Mouse (Mus musculus) cerebellum, postnatal 10 days (tissue): ENCODE measurements around the gene Prss16.

Experiments used
- DNase-seq, 2 experiments: peaks; one replicate each; pipeline ENCODE4 v3.0.0; 2021; ENCODE audit warnings: mixed read lengths in 2 of 2

Prss16 gene

GRCm38 (mm10) chr13:22009642-22010041, at the start of gene Prss16:
Gene Prss16, minus strand, starts transcription at chr13:22009742.
- DNase-seq: no peak

GRCm38 (mm10) chr13:22053754-22054153, 44.2 kb upstream of the Prss16 start:
- no peak for DNase-seq

GRCm38 (mm10) chr13:22051523-22051859, 41.9 kb upstream of the Prss16 start:
- DNase-seq: no peak

GRCm38 (mm10) chr13:22050591-22051522, 41.3 kb upstream of the Prss16 start:
- DNase-seq: peak; percentile 93 to 95

GRCm38 (mm10) chr13:22049737-22050440, 40.3 kb upstream of the Prss16 start:
- DNase-seq: peak; percentile 54 to 65

- DNase-seq: peak in 1 of 2 experiments; percentile 0
Measured at GRCm38 (mm10) chr13:22049041-22049440, 39.5 kb upstream of the Prss16 start.

GRCm38 (mm10) chr13:22045311-22045710, 35.8 kb upstream of the Prss16 start:
- DNase-seq: peak in 1 of 2 experiments; percentile 1

GRCm38 (mm10) chr13:22044432-22045155, 35.1 kb upstream of the Prss16 start:
- DNase-seq: peak in 1 of 2 experiments; percentile 0

- DNase-seq: peak; percentile 17 to 75
Measured at GRCm38 (mm10) chr13:22043503-22044431, 34.2 kb upstream of the Prss16 start.

GRCm38 (mm10) chr13:22042568-22043502, 33.3 kb upstream of the Prss16 start, which contains the start of the genes Hist1h2ag and Hist1h2bj:
Gene Hist1h2ag, minus strand, starts transcription at chr13:22042944.
Gene Hist1h2bj, plus strand, starts transcription at chr13:22043214.
- DNase-seq: peak; percentile 90 to 93

- DNase-seq: peak; percentile 36 to 52
Measured at GRCm38 (mm10) chr13:22041651-22042567, 32.4 kb upstream of the Prss16 start.

- peak; percentile 99 for DNase-seq
Measured at GRCm38 (mm10) chr13:22041142-22041536, 31.6 kb upstream of the Prss16 start, which contains the start of gene Hist1h4i. Gene Hist1h4i, minus strand, starts transcription at chr13:22041362.

GRCm38 (mm10) chr13:22040464-22041141, 31.1 kb upstream of the Prss16 start:
- DNase-seq: peak; percentile 20 to 42

GRCm38 (mm10) chr13:22039951-22040463, 30.5 kb upstream of the Prss16 start:
- DNase-seq: no peak

GRCm38 (mm10) chr13:22039364-22039763, 29.8 kb upstream of the Prss16 start:
- DNase-seq: no peak

- DNase-seq: no peak
Measured at GRCm38 (mm10) chr13:22037415-22037814, 27.9 kb upstream of the Prss16 start.

- no peak for DNase-seq
Measured at GRCm38 (mm10) chr13:22036986-22037385, 27.4 kb upstream of the Prss16 start.

- DNase-seq: no peak
Measured at GRCm38 (mm10) chr13:22036149-22036956, 26.8 kb upstream of the Prss16 start.
